Mouse (Mus musculus) telencephalon, adult 2 months (tissue): Measurements from ENCODE around the gene Olfr584.

Experiments
- DNase-seq: peaks from one replicate; pipeline ENCODE4 v3.0.0-alpha.2; 2011; ENCODE audit warnings: low read depth, low spot score

Olfr584 gene

GRCm38 (mm10) chr7:103081585-103081984 is at the start of gene Olfr584:
Gene Olfr584, plus strand, starts transcription at chr7:103081885.
- DNase-seq = no peak

- no peak for DNase-seq
Observed at GRCm38 (mm10) chr7:103037724-103038123, 44.0 kb upstream of the Olfr584 start, which contains the start of gene Olfr582. Gene Olfr582, plus strand, starts transcription at chr7:103038024.

- no peak for DNase-seq
Observed at GRCm38 (mm10) chr7:103051000-103051399, 30.7 kb upstream of the Olfr584 start, which contains the start of gene Olfr583. Gene Olfr583, plus strand, starts transcription at chr7:103051300.

GRCm38 (mm10) chr7:103097420-103097819 is 15.7 kb downstream of the Olfr584 start, which contains the start of gene Olfr585:
Gene Olfr585, plus strand, starts transcription at chr7:103097720.
- no peak for DNase-seq

GRCm38 (mm10) chr7:103119406-103119805 is 37.7 kb downstream of the Olfr584 start:
- DNase-seq = no peak

- no peak for DNase-seq
Observed at GRCm38 (mm10) chr7:103125538-103125937, 43.9 kb downstream of the Olfr584 start, which contains the start of gene Olfr586. Gene Olfr586, minus strand, starts transcription at chr7:103125638.
